Mouse (Mus musculus) gastrocnemius, adult 8-10 months (tissue): ENCODE results near the gene Slc17a3. TPM values are rescaled to one million over a fixed set of nuclear protein-coding genes. Genes with fewer than 3 reads are reported as not detected.

Source experiments
- DNase-seq, 2 experiments: peaks; one replicate each; pipeline ENCODE4 v3.0.0; 2022; ENCODE audit warnings: low spot score in 2 of 2
- total RNA-seq, 4 experiments: library from RNA; stranded (reverse); gene quantifications; 2 replicates each; pipeline ENCODE4 v1.2.4; 2022

The Slc17a3 gene
- total RNA-seq, 4 experiments from 2014 or later = not detected

DNA sequence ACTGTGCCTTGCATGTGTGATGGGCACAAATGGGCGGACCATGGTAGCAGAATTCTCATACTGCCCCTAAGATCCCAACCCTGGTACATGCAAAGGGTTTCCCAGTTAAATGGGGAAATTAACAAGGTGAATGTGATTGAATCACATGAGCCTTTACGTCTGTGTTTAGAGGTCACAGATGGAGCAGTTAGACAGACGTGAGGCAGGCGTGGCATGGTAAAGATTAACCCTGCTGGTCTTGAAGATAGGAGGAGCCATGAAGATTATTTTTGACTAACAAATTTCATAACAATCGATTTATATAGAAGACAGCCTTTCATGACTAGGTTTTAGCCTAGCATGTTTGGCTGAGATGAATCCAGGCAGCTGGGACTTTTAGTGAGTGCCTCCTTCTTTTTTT, 33.9 kb downstream of the Slc17a3 start:
- DNase-seq = no peak

- no peak for DNase-seq
Measured at GRCm38 (mm10) chr13:23879106-23879505, 39.9 kb downstream of the Slc17a3 start.

DNA sequence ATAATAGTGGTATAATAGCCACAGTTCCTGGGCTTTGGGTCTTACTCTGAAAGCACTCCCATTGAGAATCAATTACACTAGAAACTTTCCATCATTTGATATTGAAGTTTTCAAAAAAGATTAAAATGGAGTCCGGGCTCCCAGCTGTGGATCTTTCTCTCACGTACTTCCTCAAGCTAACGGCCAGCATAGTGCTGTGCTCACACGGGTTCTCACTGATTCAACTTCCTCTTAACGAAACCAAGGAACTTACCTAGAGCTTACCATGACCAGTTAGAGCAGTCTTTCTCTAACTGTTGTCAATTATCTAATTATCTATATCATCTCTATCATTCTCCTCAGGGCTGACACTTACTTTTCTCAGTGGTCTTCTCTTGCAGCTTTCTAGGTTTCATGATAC, 40.4 kb downstream of the Slc17a3 start:
- no peak for DNase-seq

DNA sequence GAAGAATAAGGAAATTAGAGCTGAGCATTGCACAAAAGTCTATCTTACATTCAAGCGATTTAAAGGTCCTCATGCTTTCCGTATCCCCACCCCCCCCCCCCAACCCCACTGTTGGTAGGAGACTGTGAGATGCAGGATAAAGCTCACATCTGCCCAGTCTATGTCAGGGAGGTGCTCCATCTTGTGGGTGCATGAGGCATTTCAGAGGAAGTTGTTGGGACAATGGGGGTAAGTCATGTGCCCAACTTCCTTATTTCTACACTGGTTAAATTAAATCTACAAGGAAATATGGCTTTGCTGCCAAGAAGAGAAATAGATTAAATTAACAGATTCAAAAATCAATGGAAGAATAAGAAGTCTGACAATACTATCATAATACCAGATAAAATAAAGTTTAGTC, 46.3 kb downstream of the Slc17a3 start:
- DNase-seq = no peak

GRCm38 (mm10) chr13:23887026-23887725, 47.9 kb downstream of the Slc17a3 start:
- DNase-seq = no peak

DNA sequence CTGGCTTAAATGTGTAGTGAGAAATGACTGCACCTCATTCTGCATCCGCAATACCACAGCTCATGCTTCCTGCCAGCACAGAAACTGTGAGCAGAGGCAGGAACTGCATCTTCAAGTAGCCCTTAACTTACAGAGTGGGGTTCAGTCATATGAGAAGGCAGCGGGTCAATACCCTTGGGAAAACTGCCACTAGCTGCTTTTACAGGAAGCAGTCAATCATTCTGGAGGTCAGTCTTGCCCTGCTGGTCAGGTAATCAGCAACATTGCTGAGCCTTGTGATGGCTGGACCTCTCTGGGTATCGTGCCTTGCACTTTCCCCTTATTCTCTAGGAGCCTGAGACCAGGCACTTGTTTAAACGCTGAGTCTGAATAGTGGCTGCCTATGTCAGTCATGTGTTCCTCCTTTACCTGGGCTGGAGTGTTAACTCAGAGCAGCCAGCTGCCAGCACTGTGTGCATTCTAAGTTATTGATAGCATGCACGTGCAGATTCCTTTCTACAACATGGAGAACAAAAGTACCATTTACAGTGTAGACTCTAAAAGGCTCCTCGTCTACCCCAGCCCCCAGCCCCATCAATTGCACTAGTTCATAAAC, 49.9 kb downstream of the Slc17a3 start:
- DNase-seq = no peak

GRCm38 (mm10) chr13:23892592-23893268, 53.5 kb downstream of the Slc17a3 start:
- no peak for DNase-seq

DNA sequence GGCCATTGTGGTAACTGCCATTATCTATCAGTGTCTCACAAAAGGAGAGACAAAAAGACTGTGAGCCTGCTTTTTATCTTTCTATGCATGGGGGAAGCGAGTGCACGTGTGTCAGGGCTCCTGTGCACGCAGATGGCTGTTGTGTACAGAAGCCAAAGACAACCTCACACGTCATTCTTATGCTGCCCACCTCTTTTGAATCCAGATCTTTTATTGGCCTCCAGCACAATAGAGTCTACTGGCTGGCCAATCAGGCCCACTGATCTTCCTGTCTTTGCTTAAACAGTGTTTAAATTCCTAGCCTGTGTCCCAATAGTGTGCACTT, 54.0 kb downstream of the Slc17a3 start:
- DNase-seq = no peak

DNA sequence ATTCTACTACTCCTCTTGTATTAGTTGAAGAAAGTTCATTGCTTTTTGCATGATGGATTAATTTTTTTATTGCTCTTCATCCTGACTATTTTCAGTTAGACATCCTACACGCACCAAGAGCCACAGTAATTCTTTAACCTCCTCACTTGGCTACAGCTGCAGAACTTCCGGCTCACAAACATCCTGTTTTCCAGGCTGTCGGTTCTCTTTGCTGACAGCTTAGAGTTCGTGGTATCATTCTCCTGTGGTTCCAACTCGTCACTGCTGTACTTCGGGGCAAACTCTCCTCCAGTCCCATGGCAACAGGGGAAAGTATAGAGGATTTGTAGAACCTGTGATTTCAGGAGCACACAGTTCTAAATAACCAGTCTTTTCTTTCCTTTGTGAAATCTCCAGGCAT, 59.0 kb downstream of the Slc17a3 start:
- DNase-seq = no peak

DNA sequence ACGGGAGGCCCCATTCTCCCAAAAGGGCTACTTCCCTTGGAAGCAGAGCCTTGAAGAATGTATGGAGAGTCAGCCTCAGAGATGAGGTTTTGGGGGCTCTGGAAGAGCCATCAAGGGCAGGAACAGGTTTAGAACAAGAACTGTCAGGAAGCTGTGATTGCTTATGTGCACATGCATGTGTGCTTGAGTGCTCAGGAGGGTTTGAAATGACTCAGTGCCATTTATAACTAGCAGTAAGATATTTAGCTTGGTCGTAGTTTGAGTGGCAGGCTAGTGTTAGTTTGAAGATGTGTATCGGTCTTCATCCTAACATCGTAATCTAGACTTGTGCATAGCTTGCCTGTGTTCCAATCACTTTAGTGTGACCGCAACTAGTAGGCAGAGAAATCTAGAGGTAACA, 67.7 kb downstream of the Slc17a3 start:
- no peak for DNase-seq

GRCm38 (mm10) chr13:23910121-23910520, 70.9 kb downstream of the Slc17a3 start:
- DNase-seq = no peak

Other genes with a start within 250 kb of the Slc17a3 start
- 10 to 100 TPM; 12.0 to 16.1 (median 12.9) TPM for gene Hist1h2be, start 218.3 kb upstream of the Slc17a3 start, total RNA-seq
- 10 to 100 TPM; 32.8 to 56.3 (median 49.3) TPM for gene Hist1h1e, start 216.9 kb upstream of the Slc17a3 start, total RNA-seq
- gene Hist1h2ac, start 155.5 kb upstream of the Slc17a3 start, total RNA-seq = 1 to 10 TPM in 1 of 4 experiments, under 1 TPM in 3; 0.65 to 1.1 (median 0.86) TPM
- gene Hist1h2bc, start 155.2 kb upstream of the Slc17a3 start, total RNA-seq = 10 to 100 TPM; 59.5 to 67.1 (median 62.0) TPM
- not detected for gene Hist1h1t, start 143.6 kb upstream of the Slc17a3 start, total RNA-seq
- gene Hist1h4c, start 141.0 kb upstream of the Slc17a3 start, total RNA-seq = 10 to 100 TPM; 66.4 to 87.5 (median 79.3) TPM
- gene Hfe, start 128.6 kb upstream of the Slc17a3 start, total RNA-seq = 10 to 100 TPM; 23.6 to 29.2 (median 27.1) TPM
- 100 to 1,000 TPM; 196 to 246 (median 227) TPM for gene Hist1h1c, start 100.6 kb upstream of the Slc17a3 start, total RNA-seq
- gene Hist1h3c, start 93.8 kb upstream of the Slc17a3 start, total RNA-seq = not detected
- gene Hist1h2bb, start 92.7 kb upstream of the Slc17a3 start, total RNA-seq = 1 to 10 TPM; 1.1 to 1.6 (median 1.4) TPM
- gene Hist1h2ab, start 88.3 kb upstream of the Slc17a3 start, total RNA-seq = 1 to 10 TPM in 2 of 4 experiments, under 1 TPM in 1, not detected in 1; 0.97 to 4.9 (median 3.5) TPM
- gene Hist1h3b, start 87.2 kb upstream of the Slc17a3 start, total RNA-seq = 1 to 10 TPM in 2 of 4 experiments, not detected in 2; 2.7 to 2.8 TPM
- 1 to 10 TPM in 2 of 4 experiments, under 1 TPM in 1, not detected in 1; 0.82 to 2.9 (median 1.8) TPM for gene Hist1h4b, start 82.4 kb upstream of the Slc17a3 start, total RNA-seq
- gene Hist1h4a, start 78.2 kb upstream of the Slc17a3 start, total RNA-seq = 1 to 10 TPM in 3 of 4 experiments, under 1 TPM in 1; 0.82 to 3.3 (median 1.8) TPM
- 1 to 10 TPM; 3.7 to 6.9 (median 4.3) TPM for gene Hist1h3a, start 77.0 kb upstream of the Slc17a3 start, total RNA-seq
- gene Hist1h1a, start 75.8 kb upstream of the Slc17a3 start, total RNA-seq = 1 to 10 TPM in 1 of 4 experiments, under 1 TPM in 3; 0.46 to 1.1 (median 0.78) TPM
- gene Trim38, start 69.5 kb upstream of the Slc17a3 start, total RNA-seq = not detected
- gene Slc17a2, start 32.4 kb upstream of the Slc17a3 start, total RNA-seq = not detected
- not detected for gene Slc17a1, start 28.3 kb downstream of the Slc17a3 start, total RNA-seq
- not detected for gene Slc17a4, start 75.6 kb downstream of the Slc17a3 start, total RNA-seq
- not detected for gene Hist1h2ba, start 94.7 kb downstream of the Slc17a3 start, total RNA-seq
- gene Hist1h2aa, start 95.0 kb downstream of the Slc17a3 start, total RNA-seq = not detected
- gene Scgn, start 151.8 kb downstream of the Slc17a3 start, total RNA-seq = not detected